Mouse (Mus musculus) C2C12 (cell line): ENCODE measurements around the gene Cep250. TPM values are rescaled to one million over a fixed set of nuclear protein-coding genes. Genes with fewer than 3 reads are reported as not detected.

Experiments used
- H3K27me3 ChIP-seq: one replicate; pipeline ENCODE4 v1.6.1; 2011; ENCODE audit not compliant: control insufficient read depth, insufficient read depth, insufficient read length
- H3K36me3 ChIP-seq: one replicate; pipeline ENCODE4 v1.6.1; 2011; ENCODE audit not compliant: control insufficient read depth, insufficient read depth
- H3K4me3 ChIP-seq: one replicate; pipeline ENCODE4 v1.5.1; 2011; ENCODE audit warnings: mild to moderate bottlenecking, control low read depth; ENCODE audit not compliant: poor library complexity, insufficient read depth, severe bottlenecking
- H3K79me2 ChIP-seq: one replicate; pipeline ENCODE4 v1.6.1; 2011; ENCODE audit not compliant: control insufficient read depth, insufficient read depth
- H3K79me3 ChIP-seq: one replicate; pipeline ENCODE4 v1.6.1; 2011; ENCODE audit warnings: low read depth, control low read depth
- H3ac ChIP-seq: one replicate; pipeline ENCODE3; 2011; ENCODE audit warnings: low read depth; ENCODE audit not compliant: control insufficient read depth, insufficient read length
- CEBPB ChIP-seq: IDR thresholded peaks from one replicate; pipeline ENCODE4 v1.6.1; 2011; ENCODE audit warnings: low read depth, mild to moderate bottlenecking, control low read depth, moderate library complexity
- CTCF ChIP-seq: IDR thresholded peaks from one replicate; pipeline ENCODE4 v1.5.1; 2011; ENCODE audit not compliant: control insufficient read depth, insufficient read depth, insufficient read length
- FOSL1 ChIP-seq: IDR thresholded peaks from one replicate; pipeline ENCODE4 v1.8.0; 2011; ENCODE audit warnings: mild to moderate bottlenecking, low read length; ENCODE audit not compliant: poor library complexity, insufficient read depth, severe bottlenecking
- MAX ChIP-seq: IDR thresholded peaks from one replicate; pipeline ENCODE4 v1.6.1; 2011; ENCODE audit warnings: mild to moderate bottlenecking, control low read depth
- MYOD1 ChIP-seq: IDR thresholded peaks from one replicate; pipeline ENCODE4 v1.6.1; 2011; ENCODE audit warnings: low read depth; ENCODE audit not compliant: control insufficient read depth, insufficient read length
- MYOG ChIP-seq: IDR thresholded peaks from one replicate; pipeline ENCODE4 v1.6.1; 2011; ENCODE audit not compliant: control insufficient read depth, insufficient read length; ENCODE audit errors: extremely low read depth
- USF1 ChIP-seq: IDR thresholded peaks from one replicate; pipeline ENCODE4 v1.6.1; 2011; ENCODE audit warnings: low read depth, mild to moderate bottlenecking, control low read depth, moderate library complexity
- polyA plus RNA-seq: library from polyadenylated mRNA; unstranded; fragments of >200 nt; fragmentation: generic; extraction: Trizol; gene quantifications from one replicate; pipeline ENCODE4 v1.2.1, GENCODE M21; 2012; ENCODE audit warnings: missing spikeins

Gene Cep250
- polyA plus RNA-seq, 1 experiment, result 24.1 TPM

- no peaks in the 10 kb centered on the region for H3K36me3 ChIP-seq
- peaks cover 60% of the 10 kb centered on the region for H3K79me2 ChIP-seq
- peak within 1 kb of the TSS; percentile 72 for H3ac ChIP-seq
- H3K27me3 ChIP-seq, result no peaks in the 10 kb centered on the region
- H3K79me3 ChIP-seq, result peaks cover 38% of the 10 kb centered on the region
- H3K4me3 ChIP-seq, result peak within 1 kb of the TSS; percentile 81
- peak; percentile 66 for TF ChIP-seq MAX
- no peak for TF ChIP-seq FOSL1
- peak; percentile 1 for TF ChIP-seq CEBPB
Measured at GRCm38 (mm10) chr2:155929531-155930442, 26.5 kb upstream of the Cep250 start, which contains the start of gene Uqcc1. Gene Uqcc1 (minus strand): TSS chr2:155930310.

- H3ac ChIP-seq, result no peak overlapping the region
- H3K36me3 ChIP-seq, result no peaks in the 10 kb centered on the region
- H3K4me3 ChIP-seq, result no peak overlapping the region
- H3K79me3 ChIP-seq, result no peaks in the 10 kb centered on the region
- no peaks in the 10 kb centered on the region for H3K27me3 ChIP-seq
- no peaks in the 10 kb centered on the region for H3K79me2 ChIP-seq
- no peak for TF ChIP-seq MYOD1
- TF ChIP-seq CTCF, result no peak
- TF ChIP-seq CEBPB, result no peak
- TF ChIP-seq USF1, result no peak
- TF ChIP-seq MAX, result no peak
- TF ChIP-seq MYOG, result no peak
- no peak for TF ChIP-seq FOSL1
Measured at GRCm38 (mm10) chr2:155939897-155940529, 16.2 kb upstream of the Cep250 start.

GRCm38 (mm10) chr2:155940681-155941080, 15.6 kb upstream of the Cep250 start, which contains the start of gene Gm15557:
Gene Gm15557 (plus strand): TSS chr2:155940728.
- no peak within 1 kb of the TSS for H3ac ChIP-seq
- no peaks in the 10 kb centered on the region for H3K27me3 ChIP-seq
- no peak within 1 kb of the TSS for H3K4me3 ChIP-seq
- H3K36me3 ChIP-seq, result no peaks in the 10 kb centered on the region
- H3K79me2 ChIP-seq, result no peaks in the 10 kb centered on the region
- H3K79me3 ChIP-seq, result no peaks in the 10 kb centered on the region
- TF ChIP-seq CEBPB, result no peak
- TF ChIP-seq CTCF, result no peak
- no peak for TF ChIP-seq MYOD1
- no peak for TF ChIP-seq MYOG
- TF ChIP-seq FOSL1, result no peak

GRCm38 (mm10) chr2:155941697-155942442, 14.4 kb upstream of the Cep250 start:
- Histone ChIP-seq H3K79me3 (no peaks in the 10 kb centered on the region), H3K79me2 (no peaks in the 10 kb centered on the region), H3ac (no peak overlapping the region), H3K36me3 (no peaks in the 10 kb centered on the region), H3K4me3 (no peak overlapping the region), H3K27me3 (no peaks in the 10 kb centered on the region)
- no peak for TF ChIP-seq MYOD1

GRCm38 (mm10) chr2:155943463-155943862, 12.8 kb upstream of the Cep250 start:
- Histone ChIP-seq H3ac (no peak overlapping the region), H3K27me3 (no peaks in the 10 kb centered on the region), H3K79me2 (no peaks in the 10 kb centered on the region), H3K79me3 (no peaks in the 10 kb centered on the region), H3K36me3 (no peaks in the 10 kb centered on the region), H3K4me3 (no peak overlapping the region)
- TF ChIP-seq USF1, result no peak
- TF ChIP-seq CEBPB, result no peak
- TF ChIP-seq FOSL1, result no peak
- no peak for TF ChIP-seq MYOG
- no peak for TF ChIP-seq MAX
- TF ChIP-seq MYOD1, result no peak
- TF ChIP-seq CTCF, result no peak
